In the genomic region with DNA sequence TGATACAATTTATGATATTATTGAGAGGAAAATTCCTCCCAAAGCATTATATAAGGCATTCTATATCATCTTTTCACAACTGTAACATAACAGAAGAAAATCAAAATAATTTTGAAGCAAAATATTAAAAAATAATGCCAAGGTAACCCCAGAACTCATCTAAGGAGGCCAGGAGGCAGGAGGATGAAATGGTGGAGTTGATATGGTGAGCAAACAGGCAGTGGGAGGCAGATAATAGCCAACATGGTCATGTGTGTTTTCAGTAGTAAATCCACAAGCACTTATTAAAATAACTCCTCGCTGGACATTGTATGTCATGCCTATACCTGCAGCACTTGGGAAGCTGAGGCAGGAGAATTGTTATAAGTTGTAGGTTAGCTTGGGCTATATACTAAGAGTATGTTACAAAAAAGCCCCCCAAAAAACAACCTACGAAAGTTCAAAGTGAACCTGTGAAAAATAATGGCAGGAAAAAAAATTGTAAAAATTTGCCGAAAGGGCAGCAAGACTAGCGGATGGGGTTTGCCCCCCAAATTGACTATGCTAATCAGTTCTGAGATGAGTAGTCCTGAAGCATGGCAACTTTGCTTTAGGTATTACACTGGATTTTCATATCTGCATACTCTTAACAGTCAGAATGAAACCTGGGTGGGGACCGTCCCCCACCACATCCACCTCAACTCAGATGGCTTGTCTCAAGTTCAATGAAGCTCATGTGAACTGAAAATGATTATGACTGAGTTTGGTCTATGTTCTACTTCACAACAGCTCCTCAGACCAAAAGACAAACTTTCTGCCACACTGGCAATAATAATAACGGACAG, we compare ENCODE assay signal across 29 mouse cellular contexts.
A peak's percentile ranks its signal among the peaks of the same experiment; 100 is the strongest.
DNase-seq lines count a peak whose midpoint lies in the region; ATAC-seq lines count a peak whose summit lies in the region.
"Had no signal": no experiment of that assay in that cellular context is flagged by ENCODE, and none has a peak within 500 bp of the region (broad histone marks: within the 10 kb centered on the region; RNA-seq: fewer than 3 reads in every experiment).

No protein-coding gene starts in this region.

- intact Hi-C loops in gastrocnemius, postnatal 36 days (cut with DNase I): no loop called here

- no peaks in the 10 kb centered on the region for H3K36me3 ChIP-seq in liver, embryonic 13.5 days
- H3K36me3 ChIP-seq in neural tube, embryonic 15.5 days: no peaks in the 10 kb centered on the region
- H3K36me3 ChIP-seq: forebrain, embryonic 12.5 days; hindbrain, embryonic 13.5 days; limb, embryonic 13.5 days had no signal

- WGBS in liver, embryonic 13.5 days (ENCODE audit: insufficient replicate concordance): 76% methylated on average over 6 of the region's 6 CpGs
- 98% methylated on average over 6 of the region's 6 CpGs for WGBS in neural tube, embryonic 15.5 days

- H3K27ac ChIP-seq in liver, embryonic 13.5 days: peak overlapping the region; percentile 42; the same call in 1 of the 2 replicates
- H3K27ac ChIP-seq in neural tube, embryonic 15.5 days (replicated peaks): no peak overlapping the region
- H3K27ac ChIP-seq: embryonic facial prominence, embryonic 13.5 days; forebrain, embryonic 12.5 days; hindbrain, embryonic 13.5 days; layer of hippocampus, adult 2 months; left cerebral cortex, adult 2 months; limb, embryonic 13.5 days; macrophage had no signal

- no peak overlapping the region for H3K4me3 ChIP-seq in liver, embryonic 13.5 days (replicated peaks)
- no peak overlapping the region for H3K4me3 ChIP-seq in neural tube, embryonic 15.5 days (replicated peaks)
- H3K4me3 ChIP-seq: embryonic facial prominence, embryonic 13.5 days; erythroblast, embryonic 14.5 days; forebrain, embryonic 12.5 days; hindbrain, embryonic 13.5 days; layer of hippocampus, adult 2 months; left cerebral cortex, adult 2 months; limb, embryonic 13.5 days had no signal

- peaks cover 60% of the 10 kb centered on the region for H3K4me1 ChIP-seq in liver, embryonic 13.5 days (replicated peaks)
- no peaks in the 10 kb centered on the region for H3K4me1 ChIP-seq in neural tube, embryonic 15.5 days
- H3K4me1 ChIP-seq: embryonic facial prominence, embryonic 13.5 days; forebrain, embryonic 12.5 days; hindbrain, embryonic 13.5 days; limb, embryonic 13.5 days had no signal

- no peak overlapping the region for H3K9ac ChIP-seq in liver, embryonic 13.5 days
- H3K9ac ChIP-seq in neural tube, embryonic 15.5 days (replicated peaks): no peak overlapping the region
- H3K9ac ChIP-seq: embryonic facial prominence, embryonic 13.5 days; forebrain, embryonic 12.5 days; hindbrain, embryonic 13.5 days; limb, embryonic 13.5 days had no signal

- no peaks in the 10 kb centered on the region for H3K27me3 ChIP-seq in liver, embryonic 13.5 days
- no peaks in the 10 kb centered on the region for H3K27me3 ChIP-seq in neural tube, embryonic 15.5 days (replicated peaks)
- H3K27me3 ChIP-seq: embryonic facial prominence, embryonic 13.5 days; forebrain, embryonic 12.5 days; hindbrain, embryonic 13.5 days; limb, embryonic 13.5 days had no signal

- H3K9me3 ChIP-seq in liver, embryonic 13.5 days (replicated peaks): no peaks in the 10 kb centered on the region
- H3K9me3 ChIP-seq in neural tube, embryonic 15.5 days (replicated peaks): no peaks in the 10 kb centered on the region
- H3K9me3 ChIP-seq: embryonic facial prominence, embryonic 13.5 days; forebrain, embryonic 12.5 days; hindbrain, embryonic 13.5 days; limb, embryonic 13.5 days had no signal

- ATAC-seq in CD4-positive, CD25-positive, alpha-beta regulatory T cell, adult 4 months: peak; percentile 87
- ATAC-seq in activated CD4-positive, CD25-positive, alpha-beta regulatory T cell, adult 4 months: peak; percentile 90
- ATAC-seq in liver, embryonic 13.5 days (ENCODE audit: low read depth): no peak
- no peak for ATAC-seq in neural tube, embryonic 15.5 days (ENCODE audit: low FRiP score)

- no peak overlapping the region for H3K4me2 ChIP-seq in liver, embryonic 13.5 days
- H3K4me2 ChIP-seq in neural tube, embryonic 15.5 days: no peak overlapping the region
- H3K4me2 ChIP-seq: embryonic facial prominence, embryonic 13.5 days; forebrain, embryonic 12.5 days; heart, embryonic 11.5 days; hindbrain, embryonic 13.5 days; limb, embryonic 13.5 days had no signal

- no peak for DNase-seq in liver, embryonic 13.5 days
- DNase-seq in naive thymus-derived CD4-positive, alpha-beta T cell, adult 2 months (ENCODE audit: low read depth): peak; percentile 46
- DNase-seq in gastrocnemius, postnatal 36 days: no peak
- no peak for DNase-seq in ovary, adult 18-20 months (ENCODE audit: low spot score)
- no peak for DNase-seq in urinary bladder, postnatal 10 days (ENCODE audit: low spot score)
- DNase-seq: adrenal gland, postnatal 10 days; cerebellum, adult 11 months; cerebellum, adult 9-10 months; cerebellum, postnatal 36 days; gastrocnemius, postnatal 25 days; heart, adult 18-20 months; heart, postnatal 4 days; kidney, adult 2 months; kidney, postnatal 36 days; lung, adult 2 months; lung, postnatal 10 days; midbrain, embryonic 14.5 days had no signal

Comparison
In these comparisons a context has a peak if more than half of its experiments do, and no peak if none do; other contexts are left out.
1. ATAC-seq: peak in CD4-positive, CD25-positive, alpha-beta regulatory T cell, adult 4 months (single experiment) and activated CD4-positive, CD25-positive, alpha-beta regulatory T cell, adult 4 months (single experiment); none in liver, embryonic 13.5 days (single experiment) and neural tube, embryonic 15.5 days (single experiment).